Mouse (Mus musculus): Measurements from ENCODE around the gene Kcna7.

The Kcna7 gene

GRCm38 (mm10) chr7:45426556-45426955, 21.1 kb downstream of the Kcna7 start:
- DNase-seq = no peak

- DNase-seq = no peak
These were observed 28.4 kb downstream of the Kcna7 start for GRCm38 (mm10) chr7:45433835-45434202.

- peak; percentile 100 for DNase-seq
These were observed 29.0 kb downstream of the Kcna7 start, which contains the start of gene Gys1 for GRCm38 (mm10) chr7:45434203-45435015. Gene Gys1, plus strand, starts transcription at chr7:45434844.

GRCm38 (mm10) chr7:45435038-45435437, 29.6 kb downstream of the Kcna7 start:
- no peak for DNase-seq

GRCm38 (mm10) chr7:45436444-45436843, 31.0 kb downstream of the Kcna7 start:
- peak; percentile 61 for DNase-seq

- DNase-seq = peak; percentile 43
These were observed 31.6 kb downstream of the Kcna7 start for GRCm38 (mm10) chr7:45437046-45437445.

- DNase-seq = peak; percentile 63
These were observed 32.2 kb downstream of the Kcna7 start, which contains the start of gene Ruvbl2 for GRCm38 (mm10) chr7:45437521-45438276. Gene Ruvbl2, minus strand, starts transcription at chr7:45438096.

GRCm38 (mm10) chr7:45443526-45444420, 38.3 kb downstream of the Kcna7 start:
- DNase-seq = no peak

- DNase-seq = no peak
These were observed 41.1 kb downstream of the Kcna7 start for GRCm38 (mm10) chr7:45446589-45446988.

GRCm38 (mm10) chr7:45447325-45447990, 42.0 kb downstream of the Kcna7 start:
- DNase-seq = no peak

GRCm38 (mm10) chr7:45449974-45450373, 44.5 kb downstream of the Kcna7 start:
- DNase-seq = no peak

GRCm38 (mm10) chr7:45451344-45451982, 46.0 kb downstream of the Kcna7 start:
- peak; percentile 83 for DNase-seq

- peak; percentile 45 for DNase-seq
These were observed 49.5 kb downstream of the Kcna7 start for GRCm38 (mm10) chr7:45454971-45455370.

GRCm38 (mm10) chr7:45455932-45456696, 50.7 kb downstream of the Kcna7 start:
- DNase-seq = peak; percentile 34

GRCm38 (mm10) chr7:45456721-45457203, 51.3 kb downstream of the Kcna7 start:
- DNase-seq = no peak

GRCm38 (mm10) chr7:45457204-45458060, 52.0 kb downstream of the Kcna7 start:
- peak; percentile 32 for DNase-seq

- DNase-seq = peak; percentile 81
These were observed 53.5 kb downstream of the Kcna7 start for GRCm38 (mm10) chr7:45458748-45459563.

Data from cerebellum, adult 9-11 months (tissue).